Mouse (Mus musculus): ENCODE data around the gene Tmem19.
A peak's percentile ranks its signal among the peaks of the same experiment; 100 is the strongest.

Tmem19 gene

GRCm38 (mm10) chr10:115361840-115362622, at the start of gene Tmem19:
Gene Tmem19, minus strand, starts transcription at chr10:115362501.
- peak; percentile 98 for DNase-seq

- DNase-seq = peak; percentile 65
Measured at GRCm38 (mm10) chr10:115406393-115406792, 44.1 kb upstream of the Tmem19 start.

- DNase-seq = no peak
Measured at GRCm38 (mm10) chr10:115391896-115392295, 29.6 kb upstream of the Tmem19 start.

- no peak for DNase-seq
Measured at GRCm38 (mm10) chr10:115391076-115391475, 28.8 kb upstream of the Tmem19 start.

- no peak for DNase-seq
Measured at GRCm38 (mm10) chr10:115387891-115388290, 25.6 kb upstream of the Tmem19 start.

- peak; percentile 48 for DNase-seq
Measured at GRCm38 (mm10) chr10:115385018-115386002, 23.0 kb upstream of the Tmem19 start.

GRCm38 (mm10) chr10:115384221-115385017, 22.1 kb upstream of the Tmem19 start, which contains the start of the genes Thap2 and Zfc3h1:
Gene Thap2, minus strand, starts transcription at chr10:115384443.
Gene Zfc3h1, plus strand, starts transcription at chr10:115384959.
- DNase-seq = peak; percentile 99

- DNase-seq = no peak
Measured at GRCm38 (mm10) chr10:115383644-115384220, 21.4 kb upstream of the Tmem19 start.

- DNase-seq = no peak
Measured at GRCm38 (mm10) chr10:115382846-115383643, 20.7 kb upstream of the Tmem19 start.

- DNase-seq = no peak
Measured at GRCm38 (mm10) chr10:115381506-115382084, 19.3 kb upstream of the Tmem19 start.

GRCm38 (mm10) chr10:115363151-115363550, 850 bp upstream of the Tmem19 start:
- no peak for DNase-seq

GRCm38 (mm10) chr10:115362623-115362964, 293 bp upstream of the Tmem19 start:
- DNase-seq = no peak

- DNase-seq = no peak
Measured at GRCm38 (mm10) chr10:115359066-115359465, 3.2 kb downstream of the Tmem19 start.

GRCm38 (mm10) chr10:115358216-115358919, 3.9 kb downstream of the Tmem19 start:
- no peak for DNase-seq

GRCm38 (mm10) chr10:115356106-115356505, 6.2 kb downstream of the Tmem19 start:
- no peak for DNase-seq

GRCm38 (mm10) chr10:115355016-115355415, 7.3 kb downstream of the Tmem19 start:
- DNase-seq = no peak

GRCm38 (mm10) chr10:115354553-115354952, 7.7 kb downstream of the Tmem19 start:
- no peak for DNase-seq

- DNase-seq = no peak
Measured at GRCm38 (mm10) chr10:115350810-115351397, 11.4 kb downstream of the Tmem19 start.

GRCm38 (mm10) chr10:115349509-115349908, 12.8 kb downstream of the Tmem19 start:
- DNase-seq = no peak

GRCm38 (mm10) chr10:115349029-115349428, 13.3 kb downstream of the Tmem19 start:
- no peak for DNase-seq

Measured in right cerebral cortex, postnatal 14 days (tissue).